Comparison of ENCODE assay signal across 1 mouse cellular context in genomic region chr16:14117299-14117698, GRCm38 (mm10).
TF ChIP-seq lines count a peak whose summit lies in the region.

No protein-coding gene starts in this region.

TF ChIP-seq in MEL, 35 proteins besides CTCF, POLR2A, EP300 and RAD21 (continued from another document):
- TF ChIP-seq SIN3A (IDR thresholded peaks at IDR 0.05; ENCODE audit: low read length) (peak; percentile 59; the same call in 1 of the 2 replicates), GATA1 (IDR thresholded peaks at IDR 0.05; ENCODE audit: low read depth, low read length) (peak; percentile 91), TCF12 (IDR thresholded peaks at IDR 0.05; ENCODE audit: low read depth, low read length) (peak; percentile 84), CHD2 (IDR thresholded peaks at IDR 0.05; ENCODE audit: low read length) (no peak)
TF ChIP-seq in MEL: peak in this region for 7.
